Mouse (Mus musculus): ENCODE data around the gene Sdk1. TPM values are rescaled to one million over a fixed set of nuclear protein-coding genes. Genes with fewer than 3 reads are reported as not detected.

Gene Sdk1
- polyA plus RNA-seq, 1 experiment from 2014 or later, result 0.94 TPM

DNA sequence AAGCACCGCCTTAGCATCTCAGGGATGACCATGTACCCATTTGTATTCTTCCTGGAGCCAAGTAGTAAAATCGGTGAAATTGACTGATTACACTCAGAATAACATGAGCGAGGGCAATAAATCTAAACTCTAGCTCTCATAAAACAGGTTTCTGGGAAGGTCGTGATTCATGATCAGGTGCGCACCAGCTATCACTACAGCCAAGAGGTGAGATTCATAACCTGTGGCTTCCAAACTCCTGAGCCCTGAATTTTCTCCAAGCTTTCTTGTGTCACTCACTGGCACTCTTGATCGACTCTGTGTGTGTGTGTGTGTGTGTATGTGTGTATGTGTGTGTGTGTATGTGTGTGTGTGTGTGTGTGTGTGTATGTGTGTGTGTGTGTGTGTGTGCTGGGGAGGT lies 522.8 kb downstream of the Sdk1 start:
- no peak overlapping the region for H3K27ac ChIP-seq (ENCODE audit: low read depth, low read length)
- no peak for TF ChIP-seq CTCF (IDR thresholded peaks at IDR 0.05; ENCODE audit: low read depth)
- 46% methylated on average over 6 of the region's 6 CpGs for WGBS
- H3K27me3 ChIP-seq (replicated peaks; ENCODE audit: control insufficient read depth, insufficient read depth, low read length), result no peaks in the 10 kb centered on the region
- no peaks in the 10 kb centered on the region for H3K4me1 ChIP-seq (replicated peaks; ENCODE audit: control insufficient read depth, insufficient read depth, low read length)
- no peaks in the 10 kb centered on the region for H3K9me3 ChIP-seq (ENCODE audit: control insufficient read depth)
- H3K36me3 ChIP-seq (ENCODE audit: control insufficient read depth, insufficient read depth), result no peaks in the 10 kb centered on the region
- no peak overlapping the region for H3K9ac ChIP-seq (ENCODE audit: low read depth, low read length)
- no peak overlapping the region for H3K4me3 ChIP-seq (ENCODE audit: low read depth, low read length)
- no peak overlapping the region for H3K4me2 ChIP-seq (replicated peaks; ENCODE audit: low read depth)
- peak; percentile 36 for ATAC-seq

- H3K36me3 ChIP-seq (ENCODE audit: control insufficient read depth, insufficient read depth), result no peaks in the 10 kb centered on the region
- H3K4me1 ChIP-seq (replicated peaks; ENCODE audit: control insufficient read depth, insufficient read depth, low read length), result no peaks in the 10 kb centered on the region
- H3K27me3 ChIP-seq (replicated peaks; ENCODE audit: control insufficient read depth, insufficient read depth, low read length), result no peaks in the 10 kb centered on the region
- H3K9ac ChIP-seq (ENCODE audit: low read depth, low read length), result no peak overlapping the region
- no peak for TF ChIP-seq CTCF (IDR thresholded peaks at IDR 0.05; ENCODE audit: low read depth)
- 48% methylated on average over 10 of the region's 10 CpGs for WGBS
- no peak overlapping the region for H3K4me3 ChIP-seq (ENCODE audit: low read depth, low read length)
- H3K4me2 ChIP-seq (replicated peaks; ENCODE audit: low read depth), result no peak overlapping the region
- H3K27ac ChIP-seq (ENCODE audit: low read depth, low read length), result no peak overlapping the region
- no peaks in the 10 kb centered on the region for H3K9me3 ChIP-seq (ENCODE audit: control insufficient read depth)
- no peak for ATAC-seq
Measured at GRCm38 (mm10) chr5:141768761-141769515, 527.6 kb downstream of the Sdk1 start.

DNA sequence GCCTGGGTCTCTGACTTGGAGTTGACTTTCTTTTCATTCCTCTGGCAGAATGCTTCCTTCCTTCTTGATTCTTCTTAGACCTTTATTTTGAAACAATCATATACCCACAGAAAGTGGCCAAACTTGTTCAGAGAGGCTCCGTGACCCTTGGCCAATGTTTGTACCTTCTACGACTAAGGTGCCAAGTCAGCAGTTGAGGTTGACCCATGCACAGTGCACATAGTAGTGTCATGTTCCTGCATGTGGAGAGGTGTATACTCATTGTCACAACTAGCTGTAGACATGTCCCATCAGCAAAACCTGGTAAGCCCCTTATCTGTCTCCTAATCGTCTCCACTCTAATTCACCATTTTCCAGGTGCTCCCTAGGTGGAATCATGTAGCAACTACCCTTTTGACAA lies 530.2 kb downstream of the Sdk1 start:
- no peak overlapping the region for H3K27ac ChIP-seq (ENCODE audit: low read depth, low read length)
- 59% methylated on average over 3 of the region's 3 CpGs for WGBS
- H3K9ac ChIP-seq (ENCODE audit: low read depth, low read length), result no peak overlapping the region
- no peaks in the 10 kb centered on the region for H3K4me1 ChIP-seq (replicated peaks; ENCODE audit: control insufficient read depth, insufficient read depth, low read length)
- no peaks in the 10 kb centered on the region for H3K27me3 ChIP-seq (replicated peaks; ENCODE audit: control insufficient read depth, insufficient read depth, low read length)
- no peaks in the 10 kb centered on the region for H3K36me3 ChIP-seq (ENCODE audit: control insufficient read depth, insufficient read depth)
- no peak for ATAC-seq
- no peak overlapping the region for H3K4me2 ChIP-seq (replicated peaks; ENCODE audit: low read depth)
- no peak for TF ChIP-seq CTCF (IDR thresholded peaks at IDR 0.05; ENCODE audit: low read depth)
- no peaks in the 10 kb centered on the region for H3K9me3 ChIP-seq (ENCODE audit: control insufficient read depth)
- no peak overlapping the region for H3K4me3 ChIP-seq (ENCODE audit: low read depth, low read length)

DNA sequence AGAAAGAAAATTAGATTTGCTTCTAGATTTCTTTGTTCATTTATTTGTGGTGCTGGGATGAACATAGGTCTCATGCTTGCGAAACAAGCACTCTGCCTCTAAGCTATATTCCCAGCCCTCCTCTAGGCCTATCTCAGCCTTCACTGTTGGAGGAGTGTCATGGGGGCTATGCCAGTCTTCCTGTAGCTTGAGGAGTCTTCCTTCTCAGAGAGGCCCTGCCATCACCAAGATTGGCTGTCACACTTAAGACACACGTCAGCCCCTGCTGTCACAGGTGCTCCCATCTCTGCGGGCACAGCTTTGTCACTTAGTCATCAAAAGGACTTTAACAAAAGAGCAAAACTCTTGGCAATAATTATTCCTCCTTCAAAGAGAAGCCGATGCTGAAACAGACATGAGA lies 536.9 kb downstream of the Sdk1 start:
- H3K36me3 ChIP-seq (ENCODE audit: control insufficient read depth, insufficient read depth), result no peaks in the 10 kb centered on the region

GRCm38 (mm10) chr5:141781142-141781541 lies 539.9 kb downstream of the Sdk1 start:
- WGBS, result 79% methylated on average over 2 of the region's 2 CpGs
- Histone ChIP-seq H3K4me2 (replicated peaks; ENCODE audit: low read depth) (no peak overlapping the region), H3K4me1 (replicated peaks; ENCODE audit: control insufficient read depth, insufficient read depth, low read length) (no peaks in the 10 kb centered on the region), H3K36me3 (ENCODE audit: control insufficient read depth, insufficient read depth) (no peaks in the 10 kb centered on the region), H3K9me3 (ENCODE audit: control insufficient read depth) (no peaks in the 10 kb centered on the region), H3K4me3 (ENCODE audit: low read depth, low read length) (no peak overlapping the region), H3K27me3 (replicated peaks; ENCODE audit: control insufficient read depth, insufficient read depth, low read length) (no peaks in the 10 kb centered on the region), H3K27ac (ENCODE audit: low read depth, low read length) (no peak overlapping the region), H3K9ac (ENCODE audit: low read depth, low read length) (no peak overlapping the region)
- TF ChIP-seq CTCF (IDR thresholded peaks at IDR 0.05; ENCODE audit: low read depth), result no peak
- no peak for ATAC-seq

More for the DNA sequence above, 536.9 kb downstream of the Sdk1 start:
- H3K4me3 ChIP-seq (ENCODE audit: low read depth, low read length), result no peak overlapping the region
- H3K9me3 ChIP-seq (ENCODE audit: control insufficient read depth), result no peaks in the 10 kb centered on the region
- no peak overlapping the region for H3K9ac ChIP-seq (ENCODE audit: low read depth, low read length)
- WGBS, result 91% methylated on average over 4 of the region's 4 CpGs
- no peaks in the 10 kb centered on the region for H3K27me3 ChIP-seq (replicated peaks; ENCODE audit: control insufficient read depth, insufficient read depth, low read length)
- no peak overlapping the region for H3K27ac ChIP-seq (ENCODE audit: low read depth, low read length)
- no peaks in the 10 kb centered on the region for H3K4me1 ChIP-seq (replicated peaks; ENCODE audit: control insufficient read depth, insufficient read depth, low read length)
- no peak for TF ChIP-seq CTCF (IDR thresholded peaks at IDR 0.05; ENCODE audit: low read depth)
- no peak overlapping the region for H3K4me2 ChIP-seq (replicated peaks; ENCODE audit: low read depth)
- no peak for ATAC-seq

- no peak for ATAC-seq
- no peaks in the 10 kb centered on the region for H3K4me1 ChIP-seq (replicated peaks; ENCODE audit: control insufficient read depth, insufficient read depth, low read length)
Measured at GRCm38 (mm10) chr5:141782330-141782729, 541.0 kb downstream of the Sdk1 start.

More at GRCm38 (mm10) chr5:141782330-141782729, 541.0 kb downstream of the Sdk1 start:
- no peaks in the 10 kb centered on the region for H3K9me3 ChIP-seq (ENCODE audit: control insufficient read depth)
- TF ChIP-seq CTCF (IDR thresholded peaks at IDR 0.05; ENCODE audit: low read depth), result no peak
- no peak overlapping the region for H3K27ac ChIP-seq (ENCODE audit: low read depth, low read length)
- H3K27me3 ChIP-seq (replicated peaks; ENCODE audit: control insufficient read depth, insufficient read depth, low read length), result no peaks in the 10 kb centered on the region
- WGBS, result 92% methylated on average over 5 of the region's 5 CpGs
- no peaks in the 10 kb centered on the region for H3K36me3 ChIP-seq (ENCODE audit: control insufficient read depth, insufficient read depth)
- H3K9ac ChIP-seq (ENCODE audit: low read depth, low read length), result no peak overlapping the region
- H3K4me2 ChIP-seq (replicated peaks; ENCODE audit: low read depth), result no peak overlapping the region
- no peak overlapping the region for H3K4me3 ChIP-seq (ENCODE audit: low read depth, low read length)

All from intestine, postnatal 0 days (tissue).